ENCODE assay signal across 16 mouse cellular contexts in the genomic region with DNA sequence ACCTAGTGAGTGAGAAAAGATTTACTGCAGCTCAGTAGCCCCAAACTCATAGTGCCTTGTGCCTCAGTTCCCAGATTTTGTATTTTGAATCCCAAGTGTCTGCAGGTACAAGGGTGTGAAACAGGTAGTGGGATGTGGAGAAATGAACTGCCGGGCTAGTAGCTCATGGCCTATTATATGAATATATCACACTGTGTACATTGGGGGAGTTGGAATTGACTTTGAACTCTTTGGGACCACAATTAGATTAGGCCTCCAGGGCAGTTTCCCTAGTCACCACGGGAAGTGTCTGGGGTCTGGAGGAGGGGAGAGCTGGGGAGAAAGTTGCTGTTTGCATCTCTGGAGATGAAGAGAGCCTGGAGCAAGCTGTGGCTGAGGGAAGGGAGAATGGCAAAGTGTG. TPM values are rescaled to one million over a fixed set of nuclear protein-coding genes. Genes with fewer than 3 reads are reported as not detected.
DNase-seq lines count a peak whose midpoint lies in the region; ATAC-seq and TF ChIP-seq lines count a peak whose summit lies in the region.
"Had no signal": no experiment of that assay in that cellular context is flagged by ENCODE, and none has a peak within 500 bp of the region (broad histone marks: within the 10 kb centered on the region; RNA-seq: fewer than 3 reads in every experiment).

No protein-coding gene starts in this region.

- WGBS in heart, embryonic 15.5 days: 44% methylated on average over 2 of the region's 2 CpGs
- WGBS in lung, postnatal 0 days: 30% methylated on average over 2 of the region's 2 CpGs
- 26% methylated on average over 2 of the region's 2 CpGs for WGBS in intestine, postnatal 0 days
- 32% methylated on average over 2 of the region's 2 CpGs for WGBS in stomach, embryonic 16.5 days

- no peaks in the 10 kb centered on the region for H3K36me3 ChIP-seq in heart, embryonic 15.5 days
- no peaks in the 10 kb centered on the region for H3K36me3 ChIP-seq in lung, postnatal 0 days (ENCODE audit: insufficient read depth, low read length)
- 0 out of 2 replicates have a peak, but pooled peaks cover 2% of the 10 kb centered on the region for H3K36me3 ChIP-seq in intestine, postnatal 0 days (ENCODE audit: control insufficient read depth, insufficient read depth)
- H3K36me3 ChIP-seq in stomach, embryonic 16.5 days (ENCODE audit: control insufficient read depth, insufficient read depth, low read length): no peaks in the 10 kb centered on the region
- H3K36me3 ChIP-seq: embryonic facial prominence, embryonic 12.5 days; hindbrain, embryonic 15.5 days; liver, embryonic 13.5 days had no signal

- no peak for DNase-seq in heart, adult 8-10 months (ENCODE audit: low spot score)
- DNase-seq in lung, postnatal 0 days (ENCODE audit: low spot score): no peak
- DNase-seq in lung, adult 18-20 months: no peak
- no peak for DNase-seq in gastrocnemius, postnatal 10 days
- DNase-seq: cerebellum, adult 18-20 months; forebrain, postnatal 0 days; gastrocnemius, postnatal 36 days; kidney, adult 9 months; liver, embryonic 13.5 days; thymus, postnatal 36 days had no signal

- no peak for ATAC-seq in heart, embryonic 15.5 days (replicated peaks; ENCODE audit: insufficient number of reproducible peaks, insufficient read depth, low FRiP score, low read depth)
- ATAC-seq in lung, postnatal 0 days: no peak
- ATAC-seq in intestine, postnatal 0 days: no peak
- peak; percentile 47; the same call in 1 of the 2 replicates for ATAC-seq in stomach, embryonic 16.5 days (ENCODE audit: insufficient read depth, low FRiP score)
- ATAC-seq in monocyte, adult 5-6 weeks (replicated peaks; ENCODE audit: insufficient number of reproducible peaks, low FRiP score, low TSS enrichment, poor library complexity, severe bottlenecking): no peak
- ATAC-seq: forebrain, postnatal 0 days had no signal

- no peak overlapping the region for H3K4me3 ChIP-seq in heart, embryonic 15.5 days
- H3K4me3 ChIP-seq in lung, postnatal 0 days (ENCODE audit: low read depth, low read length): no peak overlapping the region
- no peak overlapping the region for H3K4me3 ChIP-seq in intestine, postnatal 0 days (ENCODE audit: low read depth, low read length)
- H3K4me3 ChIP-seq in stomach, embryonic 16.5 days (replicated peaks; ENCODE audit: low read length): no peak overlapping the region
- H3K4me3 ChIP-seq: embryonic facial prominence, embryonic 12.5 days; hindbrain, embryonic 15.5 days; liver, embryonic 13.5 days had no signal

- no peaks in the 10 kb centered on the region for H3K9me3 ChIP-seq in heart, embryonic 15.5 days (replicated peaks)
- H3K9me3 ChIP-seq in lung, postnatal 0 days (ENCODE audit: low read length): no peaks in the 10 kb centered on the region
- H3K9me3 ChIP-seq in intestine, postnatal 0 days (ENCODE audit: control insufficient read depth): no peaks in the 10 kb centered on the region
- no peaks in the 10 kb centered on the region for H3K9me3 ChIP-seq in stomach, embryonic 16.5 days (replicated peaks; ENCODE audit: control insufficient read depth, low read length)
- H3K9me3 ChIP-seq: embryonic facial prominence, embryonic 12.5 days; hindbrain, embryonic 15.5 days; liver, embryonic 13.5 days had no signal

- H3K27ac ChIP-seq in heart, embryonic 15.5 days: peak overlapping the region; percentile 94
- H3K27ac ChIP-seq in lung, postnatal 0 days (ENCODE audit: low read length): peak overlapping the region; percentile 73
- H3K27ac ChIP-seq in intestine, postnatal 0 days (ENCODE audit: low read depth, low read length): peak overlapping the region; percentile 29
- H3K27ac ChIP-seq in stomach, embryonic 16.5 days (ENCODE audit: low read length): peak overlapping the region; percentile 55
- H3K27ac ChIP-seq: embryonic facial prominence, embryonic 12.5 days; hindbrain, embryonic 15.5 days; liver, embryonic 13.5 days had no signal

- H3K9ac ChIP-seq in heart, embryonic 15.5 days: peak overlapping the region; percentile 20
- H3K9ac ChIP-seq in lung, postnatal 0 days (replicated peaks; ENCODE audit: low read depth): no peak overlapping the region
- H3K9ac ChIP-seq in intestine, postnatal 0 days (ENCODE audit: low read depth, low read length): no peak overlapping the region
- no peak overlapping the region for H3K9ac ChIP-seq in stomach, embryonic 16.5 days (ENCODE audit: low read length)
- H3K9ac ChIP-seq: embryonic facial prominence, embryonic 12.5 days; forebrain, postnatal 0 days; hindbrain, embryonic 15.5 days; liver, embryonic 13.5 days had no signal

- TF ChIP-seq EP300 in lung, postnatal 0 days (IDR thresholded peaks at IDR 0.05): no peak

- H3K4me2 ChIP-seq in heart, embryonic 15.5 days: peak overlapping the region; percentile 43
- no peak overlapping the region for H3K4me2 ChIP-seq in lung, postnatal 0 days (replicated peaks; ENCODE audit: low read depth, low read length)
- 0 out of 2 replicates have a peak overlapping the region, but pooled peaks have one; percentile 21 for H3K4me2 ChIP-seq in intestine, postnatal 0 days (replicated peaks; ENCODE audit: low read depth)
- H3K4me2 ChIP-seq in stomach, embryonic 16.5 days (ENCODE audit: low read depth, low read length): no peak overlapping the region
- H3K4me2 ChIP-seq: embryonic facial prominence, embryonic 12.5 days; hindbrain, embryonic 15.5 days; liver, embryonic 13.5 days had no signal

- H3K27me3 ChIP-seq in heart, embryonic 15.5 days: no peaks in the 10 kb centered on the region
- H3K27me3 ChIP-seq in lung, postnatal 0 days (replicated peaks; ENCODE audit: insufficient read depth, low read length): no peaks in the 10 kb centered on the region
- no peaks in the 10 kb centered on the region for H3K27me3 ChIP-seq in intestine, postnatal 0 days (replicated peaks; ENCODE audit: control insufficient read depth, insufficient read depth, low read length)
- no peaks in the 10 kb centered on the region for H3K27me3 ChIP-seq in stomach, embryonic 16.5 days (ENCODE audit: control insufficient read depth, insufficient read depth, low read length)
- H3K27me3 ChIP-seq: embryonic facial prominence, embryonic 12.5 days; hindbrain, embryonic 15.5 days; liver, embryonic 13.5 days had no signal

- TF ChIP-seq CTCF in lung, postnatal 0 days (IDR thresholded peaks at IDR 0.05): no peak
- no peak for TF ChIP-seq CTCF in intestine, postnatal 0 days (IDR thresholded peaks at IDR 0.05; ENCODE audit: low read depth)

- peaks cover 59% of the 10 kb centered on the region for H3K4me1 ChIP-seq in heart, embryonic 15.5 days (replicated peaks)
- H3K4me1 ChIP-seq in lung, postnatal 0 days (ENCODE audit: insufficient read depth, low read depth, low read length): peaks cover 30% of the 10 kb centered on the region
- peaks cover 14% of the 10 kb centered on the region for H3K4me1 ChIP-seq in intestine, postnatal 0 days (replicated peaks; ENCODE audit: control insufficient read depth, insufficient read depth, low read length)
- peaks cover 15% of the 10 kb centered on the region for H3K4me1 ChIP-seq in stomach, embryonic 16.5 days (ENCODE audit: control insufficient read depth, insufficient read depth, low read length)
- H3K4me1 ChIP-seq: hindbrain, embryonic 15.5 days had no signal

RNA-seq across cellular contexts. Expression of gene Lrrfip2, which starts 31.0 kb away (rescaled TPM):
- polyA plus RNA-seq in heart, embryonic 15.5 days (2015; fragmentation: Nextera tagmentation; extraction: Ambion mirVana): 64.2 and 64.9 TPM in 2 replicates
- total RNA-seq in heart, adult 8-10 months (2022): 100 to 1,000 TPM in 2 of 4 experiments, 10 to 100 TPM in 2; 89.3 to 102 (median 96.2) TPM
- 47.7 and 54.2 TPM in 2 replicates for polyA plus RNA-seq in lung, postnatal 0 days (2015; fragmentation: Nextera tagmentation; extraction: Ambion mirVana)
- polyA plus RNA-seq in intestine, postnatal 0 days (2015; fragmentation: Nextera tagmentation; extraction: Ambion mirVana): 45.1 and 46.1 TPM in 2 replicates
- polyA plus RNA-seq in stomach, embryonic 16.5 days (2015; fragmentation: Nextera tagmentation; extraction: Ambion mirVana): 31.9 and 34.9 TPM in 2 replicates
- total RNA-seq in gastrocnemius, postnatal 10 days (2021): 10 to 100 TPM; 72.3 to 80.8 TPM
- 154 to 232 TPM (median 168 TPM) in 3 replicates for total RNA-seq in monocyte, adult 5-6 weeks (2017)

Comparison
In these comparisons a context has a peak if more than half of its experiments do, and no peak if none do; other contexts are left out.
1. H3K27ac ChIP-seq: peak in every context shown above with its lines; median percentile 94 in heart, embryonic 15.5 days; 73 in lung, postnatal 0 days; 55 in stomach, embryonic 16.5 days; 29 in intestine, postnatal 0 days.
2. H3K4me2 ChIP-seq: peak in heart, embryonic 15.5 days (single experiment) and intestine, postnatal 0 days (single experiment); none in lung, postnatal 0 days (single experiment) and stomach, embryonic 16.5 days (single experiment).